Mouse (Mus musculus) embryonic facial prominence, embryonic 10.5 days (tissue): ENCODE data around the gene Cdx4. TPM values are rescaled to one million over a fixed set of nuclear protein-coding genes. Genes with fewer than 3 reads are reported as not detected.

Experiments used
- DNase-seq: peaks from one replicate; pipeline ENCODE4 v3.0.0-alpha.2; 2017; ENCODE audit warnings: low spot score
- H3K27ac ChIP-seq: fragments of 300-500 bp; sonication (generic); replicated peaks from 2 replicates; pipeline ENCODE4 v1.5.1; 2016; ENCODE audit warnings: mild to moderate bottlenecking
- H3K27me3 ChIP-seq: fragments of 300-500 bp; sonication (generic); replicated peaks from 2 replicates; pipeline ENCODE4 v1.6.1; 2016; ENCODE audit warnings: low read depth, mild to moderate bottlenecking; ENCODE audit not compliant: poor library complexity, severe bottlenecking
- H3K36me3 ChIP-seq: fragments of 300-500 bp; sonication (generic); replicated peaks from 2 replicates; pipeline ENCODE4 v1.6.1; 2016; ENCODE audit warnings: mild to moderate bottlenecking, moderate library complexity
- H3K4me1 ChIP-seq: fragments of 300-500 bp; sonication (generic); 2 replicates; pipeline ENCODE4 v1.6.1; 2016
- H3K4me3 ChIP-seq: fragments of 300-500 bp; sonication (generic); 2 replicates; pipeline ENCODE4 v1.5.1; 2016; ENCODE audit warnings: mild to moderate bottlenecking, moderate library complexity
- H3K9me3 ChIP-seq: fragments of 300-500 bp; sonication (generic); 2 replicates; pipeline ENCODE4 v1.6.1; 2016; ENCODE audit warnings: mild to moderate bottlenecking
- WGBS: fragments of 180-500 bp; shearing (Covaris S2); methylation state at CpG from one replicate; pipeline ENCODE4 v1.1.7; 2016; 5-methylcytosine and 5-hydroxymethylcytosine counted together
- polyA plus RNA-seq: library from polyadenylated mRNA; unstranded; fragments of >200 nt; fragmentation: Nextera tagmentation; extraction: Ambion mirVana; gene quantifications from 2 replicates; pipeline ENCODE4 v1.2.1, GENCODE M21; 2016

Gene Cdx4
- not detected in 2 replicates for polyA plus RNA-seq

DNA sequence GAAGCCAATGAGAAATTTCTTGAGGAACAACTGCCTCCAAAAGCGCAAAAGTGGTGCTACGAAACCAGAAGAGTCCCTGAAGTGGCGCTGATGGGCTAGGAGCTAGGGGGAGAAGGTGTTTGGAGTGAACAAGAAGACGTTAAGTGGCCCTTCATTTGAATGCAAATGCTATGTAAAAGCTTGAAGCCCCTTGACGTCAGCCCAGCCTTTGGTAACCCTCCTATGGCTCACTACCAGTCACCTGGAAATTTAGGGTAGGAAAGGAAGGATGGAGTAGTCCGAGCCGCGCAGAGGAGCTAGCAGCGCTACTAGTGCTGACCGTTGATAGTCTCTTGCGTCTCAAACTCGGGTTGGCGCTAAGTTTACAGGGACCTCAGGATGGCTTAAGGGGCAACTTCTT is at the start of gene Cdx4:
Gene Cdx4, plus strand, starts transcription at position 253 of the 400 bp plus-strand sequence.
- Histone ChIP-seq H3K27ac (no peak within 1 kb of the TSS), H3K36me3 (no peaks in the 10 kb centered on the region), H3K4me1 (no peaks in the 10 kb centered on the region), H3K4me3 (peak within 1 kb of the TSS; percentile 34), H3K9me3 (no peaks in the 10 kb centered on the region), H3K27me3 (peaks cover 97% of the 10 kb centered on the region)
- DNase-seq = peak; percentile 10
- WGBS = 22% methylated on average over 13 of the region's 13 CpGs

DNA sequence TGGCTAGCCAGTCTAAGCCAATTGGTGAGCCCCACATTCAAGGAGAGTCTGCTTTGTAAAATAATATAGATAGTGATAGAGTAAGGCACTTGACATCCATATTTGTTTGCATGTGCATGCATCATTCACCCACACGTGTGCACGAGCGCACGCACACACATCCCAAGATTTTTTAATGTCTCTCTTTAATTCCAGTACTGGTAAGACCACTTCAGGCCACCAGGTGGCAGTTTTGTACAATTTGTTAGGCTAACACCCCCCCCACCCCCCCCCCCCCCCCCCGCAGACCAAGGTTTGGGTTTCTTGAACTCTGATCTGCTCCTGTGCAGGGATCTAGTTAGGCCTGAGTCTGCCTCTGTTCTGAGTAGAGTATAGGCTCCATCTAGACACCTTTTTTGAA is 46.9 kb upstream of the Cdx4 start:
- H3K4me3 ChIP-seq = no peak overlapping the region
- H3K27me3 ChIP-seq = peaks cover 44% of the 10 kb centered on the region
- no peaks in the 10 kb centered on the region for H3K36me3 ChIP-seq
- H3K4me1 ChIP-seq = no peaks in the 10 kb centered on the region
- H3K9me3 ChIP-seq = no peaks in the 10 kb centered on the region
- WGBS = 74% methylated on average over 5 of the region's 5 CpGs
- H3K27ac ChIP-seq = no peak overlapping the region
- DNase-seq = no peak

DNA sequence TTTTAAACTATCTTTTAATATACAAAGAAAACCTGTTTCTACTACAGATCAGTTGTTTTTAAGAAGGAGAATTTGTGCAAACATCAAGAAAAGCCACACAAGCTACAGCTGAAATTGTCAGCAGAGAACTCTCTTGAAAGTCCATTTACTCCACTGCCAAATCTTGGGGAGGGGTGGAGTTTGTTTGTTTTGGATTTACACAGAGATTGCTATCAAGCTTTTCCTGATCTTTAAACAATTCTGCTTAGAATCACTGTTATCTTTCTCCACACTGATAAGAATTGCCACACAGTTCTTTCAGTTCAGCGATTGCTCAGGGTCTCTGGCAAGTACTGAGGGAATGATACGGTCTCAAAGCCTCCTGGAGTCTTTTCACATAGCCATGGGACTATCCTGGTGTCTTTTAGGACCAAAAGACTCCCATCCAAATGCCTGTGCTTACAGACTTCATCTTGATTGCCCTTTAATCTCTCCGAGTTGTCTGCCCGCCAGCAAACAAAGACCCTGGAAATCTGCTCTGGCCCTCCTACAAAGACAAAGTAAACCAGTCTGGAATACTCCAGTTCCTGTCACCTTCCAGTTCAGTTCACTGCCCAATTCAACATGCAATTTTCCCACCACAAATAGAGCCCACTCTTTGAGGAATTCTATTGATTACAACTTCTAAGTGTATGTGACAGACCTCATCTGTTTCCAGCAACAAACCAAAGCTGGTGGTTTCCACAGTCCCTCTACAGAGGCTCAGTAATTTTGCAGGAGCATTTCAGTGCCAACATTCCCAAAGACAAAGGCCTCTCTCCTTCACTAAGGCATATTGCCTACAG is 34.1 kb upstream of the Cdx4 start:
- Histone ChIP-seq H3K36me3 (no peaks in the 10 kb centered on the region), H3K27ac (no peak overlapping the region), H3K4me1 (0 out of 2 replicates have a peak, but pooled peaks cover 12% of the 10 kb centered on the region), H3K9me3 (no peaks in the 10 kb centered on the region), H3K27me3 (peaks cover 90% of the 10 kb centered on the region), H3K4me3 (no peak overlapping the region)
- 50% methylated on average over 4 of the region's 4 CpGs for WGBS
- no peak for DNase-seq

DNA sequence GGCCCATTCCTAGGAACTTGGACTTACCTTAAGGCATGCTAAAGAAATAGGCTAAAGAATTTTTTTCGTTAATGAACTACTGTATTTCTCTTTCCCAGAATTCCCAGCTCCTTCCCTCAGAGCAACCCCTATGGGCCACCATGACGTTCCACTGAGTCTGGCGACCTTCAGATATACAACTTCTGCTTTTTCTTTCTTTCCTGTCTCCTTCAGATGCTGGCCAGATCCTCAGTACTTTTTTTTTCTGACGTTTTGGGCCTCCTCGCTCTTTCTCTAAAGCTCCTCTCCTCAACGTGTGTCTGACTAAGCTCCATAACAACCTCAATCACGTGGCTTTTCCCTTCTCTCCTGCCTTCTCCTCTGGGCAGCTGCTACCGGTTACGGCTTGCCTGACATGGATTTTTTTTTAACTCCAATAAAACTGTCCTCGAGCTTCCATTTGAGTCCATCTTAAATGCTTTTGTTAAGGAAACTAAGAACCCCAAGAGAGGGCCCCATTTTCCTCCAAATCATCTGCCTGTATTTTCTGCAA is 33.3 kb upstream of the Cdx4 start:
- peaks cover 82% of the 10 kb centered on the region for H3K27me3 ChIP-seq
- DNase-seq = no peak
- no peaks in the 10 kb centered on the region for H3K36me3 ChIP-seq
- no peak overlapping the region for H3K4me3 ChIP-seq
- no peaks in the 10 kb centered on the region for H3K9me3 ChIP-seq
- H3K27ac ChIP-seq = no peak overlapping the region
- 0 out of 2 replicates have a peak, but pooled peaks cover 12% of the 10 kb centered on the region for H3K4me1 ChIP-seq
- 47% methylated on average over 10 of the region's 10 CpGs for WGBS

DNA sequence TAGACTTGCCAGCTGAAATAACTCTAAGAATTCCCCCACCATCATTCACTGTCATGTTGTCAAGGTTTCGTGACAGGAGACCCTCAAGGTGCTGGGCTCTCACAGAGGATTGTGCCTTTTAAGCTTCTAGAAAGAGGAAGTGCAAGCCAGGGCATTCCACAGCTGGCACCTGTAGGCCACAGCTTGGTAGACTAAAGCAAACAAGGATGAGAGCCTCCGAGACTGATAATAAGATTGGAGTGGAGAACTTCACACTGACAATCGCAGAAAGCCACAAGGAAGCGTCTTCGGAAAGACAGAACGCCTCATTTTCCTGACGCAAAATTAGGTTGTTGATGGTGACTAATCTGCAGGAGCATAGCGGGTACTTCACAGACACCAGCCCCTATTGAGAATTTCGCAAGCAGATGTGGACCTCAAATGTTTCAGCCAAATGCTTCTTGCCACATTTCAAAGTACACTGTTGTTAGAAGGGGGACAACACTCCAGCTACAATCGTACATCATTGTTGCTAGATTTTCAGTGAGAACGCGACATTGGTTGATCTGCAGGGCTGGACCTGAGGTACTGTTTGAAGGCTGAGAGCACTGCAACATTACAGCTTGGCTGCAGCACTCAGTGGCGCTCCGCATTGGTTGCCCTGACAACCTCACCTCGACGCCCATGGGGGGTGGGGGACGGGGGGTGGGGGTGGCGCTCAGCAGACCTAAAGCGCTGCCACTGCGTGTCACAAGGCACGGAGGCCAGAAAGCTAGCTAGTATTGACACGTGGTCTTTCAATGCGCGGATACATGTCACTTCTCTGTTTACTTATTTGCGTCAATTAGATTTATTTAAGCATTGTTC is 32.5 kb upstream of the Cdx4 start:
- WGBS = 31% methylated on average over 25 of the region's 25 CpGs
- Histone ChIP-seq H3K36me3 (no peaks in the 10 kb centered on the region), H3K27me3 (peaks cover 85% of the 10 kb centered on the region), H3K27ac (no peak overlapping the region), H3K4me1 (0 out of 2 replicates have a peak, but pooled peaks cover 12% of the 10 kb centered on the region), H3K9me3 (no peaks in the 10 kb centered on the region), H3K4me3 (peak overlapping the region; percentile 36)
- DNase-seq = peak; percentile 62

DNA sequence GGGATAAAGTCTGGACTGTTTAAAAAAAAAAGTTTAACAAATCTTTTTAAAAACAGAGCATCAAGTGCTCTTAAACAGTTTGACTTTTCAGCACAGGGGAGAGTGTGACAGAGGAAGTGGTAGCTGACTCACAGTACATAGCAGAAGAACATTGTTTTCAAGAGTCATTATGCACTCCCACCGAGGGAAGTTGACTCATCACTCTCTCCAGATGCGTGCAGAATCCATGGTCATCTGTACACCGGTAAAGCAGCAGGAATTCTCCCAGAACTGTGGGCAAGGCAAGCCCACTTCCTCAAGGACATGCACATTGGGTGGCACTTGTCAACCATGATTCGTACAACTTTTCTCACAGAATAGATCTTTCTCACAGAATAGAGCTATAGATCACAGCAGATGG is 22.3 kb upstream of the Cdx4 start:
- H3K27ac ChIP-seq = no peak overlapping the region
- H3K36me3 ChIP-seq = no peaks in the 10 kb centered on the region
- DNase-seq = no peak
- H3K4me1 ChIP-seq = no peaks in the 10 kb centered on the region
- H3K9me3 ChIP-seq = no peaks in the 10 kb centered on the region
- peaks cover 94% of the 10 kb centered on the region for H3K27me3 ChIP-seq
- WGBS = 77% methylated on average over 4 of the region's 4 CpGs
- no peak overlapping the region for H3K4me3 ChIP-seq

DNA sequence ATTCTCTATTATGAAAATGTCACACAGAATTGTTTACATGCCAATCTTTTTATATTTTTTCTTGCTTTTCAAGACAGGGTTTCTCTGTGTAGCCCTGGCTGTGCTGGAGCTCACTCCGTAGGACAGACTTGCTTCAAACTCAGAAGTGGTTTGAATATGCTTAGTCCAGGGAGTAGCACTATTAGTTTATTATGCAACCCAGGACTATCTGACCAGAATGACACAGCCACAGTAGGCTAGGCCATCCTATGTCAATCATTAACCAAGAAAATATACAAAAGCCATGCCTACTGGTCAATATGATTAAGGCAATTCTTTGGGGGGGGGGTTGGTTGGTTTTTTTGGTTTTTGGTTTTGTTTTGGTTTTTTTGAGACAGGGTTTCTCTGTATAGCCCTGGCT is 12.9 kb upstream of the Cdx4 start:
- WGBS = 93% methylated on average over 1 of the region's 1 CpGs
- Histone ChIP-seq H3K9me3 (no peaks in the 10 kb centered on the region), H3K27ac (no peak overlapping the region), H3K27me3 (peaks cover 94% of the 10 kb centered on the region), H3K4me3 (no peak overlapping the region), H3K36me3 (no peaks in the 10 kb centered on the region), H3K4me1 (no peaks in the 10 kb centered on the region)
- no peak for DNase-seq

DNA sequence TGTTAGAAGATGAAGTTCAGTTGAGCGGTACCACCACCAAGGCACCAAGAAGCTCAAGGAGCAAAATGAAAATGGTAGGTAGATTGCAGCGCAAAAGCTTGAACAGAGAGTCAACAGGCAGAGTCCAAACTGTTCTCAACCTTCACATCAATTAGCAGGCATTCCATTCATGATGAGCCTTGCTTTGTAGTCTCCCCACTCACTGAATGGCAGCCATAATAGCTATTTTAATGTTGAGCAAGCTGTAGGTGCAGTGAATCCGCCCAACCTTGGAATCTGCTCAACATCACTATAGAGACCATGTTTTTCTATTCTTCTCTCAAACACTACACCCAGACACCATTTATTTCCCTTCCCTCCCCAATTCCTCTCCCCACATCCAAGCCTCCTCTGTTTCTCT is 9.5 kb upstream of the Cdx4 start:
- peaks cover 92% of the 10 kb centered on the region for H3K27me3 ChIP-seq
- no peaks in the 10 kb centered on the region for H3K36me3 ChIP-seq
- DNase-seq = no peak
- WGBS = 87% methylated on average over 3 of the region's 3 CpGs
- no peaks in the 10 kb centered on the region for H3K9me3 ChIP-seq
- H3K27ac ChIP-seq = no peak overlapping the region
- H3K4me1 ChIP-seq = no peaks in the 10 kb centered on the region
- no peak overlapping the region for H3K4me3 ChIP-seq

DNA sequence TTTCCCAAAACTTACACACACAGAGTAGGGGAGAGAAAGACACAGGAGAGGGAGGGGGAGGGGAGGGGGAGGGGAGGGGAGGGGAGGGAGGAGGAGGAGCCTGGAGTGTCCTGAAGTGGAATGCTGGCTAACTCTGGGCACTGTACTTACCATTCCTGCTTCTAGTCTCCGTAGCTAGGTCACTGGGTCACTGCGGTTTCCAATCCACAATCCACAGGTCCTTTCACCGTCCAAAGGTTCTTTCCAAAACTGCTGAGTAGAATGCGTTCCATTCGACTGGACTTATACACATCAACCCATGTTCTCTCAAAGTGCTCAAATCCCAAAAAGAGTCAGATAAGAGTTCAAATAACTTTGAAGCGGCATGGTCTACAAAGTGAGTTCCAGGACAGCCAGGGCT is 7.1 kb upstream of the Cdx4 start:
- DNase-seq = no peak
- Histone ChIP-seq H3K27ac (no peak overlapping the region), H3K4me3 (no peak overlapping the region), H3K4me1 (no peaks in the 10 kb centered on the region), H3K36me3 (no peaks in the 10 kb centered on the region), H3K9me3 (no peaks in the 10 kb centered on the region), H3K27me3 (peaks cover 92% of the 10 kb centered on the region)
- WGBS = 88% methylated on average over 6 of the region's 6 CpGs

DNA sequence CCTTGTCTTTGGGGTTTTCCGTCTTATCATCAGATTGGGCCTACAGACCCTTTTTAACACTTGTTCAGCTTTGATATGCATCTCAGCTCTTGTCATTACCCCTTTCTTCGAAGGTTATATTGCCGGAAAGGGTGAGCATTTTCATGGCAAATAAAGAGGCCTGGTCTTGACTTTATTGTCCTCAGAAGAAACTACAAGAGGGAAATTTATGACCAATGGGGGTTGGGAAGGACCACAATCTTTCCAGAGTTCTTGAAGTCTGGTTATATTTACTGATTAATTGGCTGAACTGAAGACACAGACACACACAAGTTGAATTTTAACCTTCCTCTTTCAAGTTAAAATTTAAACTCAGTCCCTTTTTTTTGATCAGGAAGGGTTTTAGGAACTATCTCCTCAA is 4.7 kb downstream of the Cdx4 start:
- Histone ChIP-seq H3K9me3 (no peaks in the 10 kb centered on the region), H3K4me3 (no peak overlapping the region), H3K27ac (no peak overlapping the region), H3K27me3 (peaks cover 100% of the 10 kb centered on the region), H3K4me1 (no peaks in the 10 kb centered on the region), H3K36me3 (no peaks in the 10 kb centered on the region)
- 84% methylated on average over 3 of the region's 3 CpGs for WGBS
- DNase-seq = no peak

DNA sequence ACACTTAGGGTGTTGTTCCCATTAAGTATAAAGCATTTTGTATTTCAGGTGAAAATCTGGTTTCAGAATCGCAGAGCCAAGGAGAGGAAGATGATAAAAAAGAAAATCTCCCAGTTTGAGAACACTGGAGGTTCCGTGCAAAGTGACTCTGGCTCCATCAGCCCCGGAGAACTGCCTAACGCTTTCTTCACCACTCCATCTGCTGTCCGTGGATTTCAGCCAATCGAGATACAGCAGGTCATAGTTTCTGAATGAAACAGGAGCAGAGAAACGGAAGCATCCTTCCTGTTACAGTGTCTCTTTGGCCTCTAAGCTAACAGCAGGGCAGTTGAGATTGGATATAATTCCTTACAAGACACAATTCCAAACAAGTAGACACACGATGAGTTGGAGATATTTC is 8.2 kb downstream of the Cdx4 start:
- Histone ChIP-seq H3K27me3 (peaks cover 97% of the 10 kb centered on the region), H3K27ac (no peak overlapping the region), H3K36me3 (no peaks in the 10 kb centered on the region), H3K4me1 (no peaks in the 10 kb centered on the region), H3K4me3 (no peak overlapping the region), H3K9me3 (no peaks in the 10 kb centered on the region)
- DNase-seq = no peak
- WGBS = 64% methylated on average over 8 of the region's 8 CpGs

DNA sequence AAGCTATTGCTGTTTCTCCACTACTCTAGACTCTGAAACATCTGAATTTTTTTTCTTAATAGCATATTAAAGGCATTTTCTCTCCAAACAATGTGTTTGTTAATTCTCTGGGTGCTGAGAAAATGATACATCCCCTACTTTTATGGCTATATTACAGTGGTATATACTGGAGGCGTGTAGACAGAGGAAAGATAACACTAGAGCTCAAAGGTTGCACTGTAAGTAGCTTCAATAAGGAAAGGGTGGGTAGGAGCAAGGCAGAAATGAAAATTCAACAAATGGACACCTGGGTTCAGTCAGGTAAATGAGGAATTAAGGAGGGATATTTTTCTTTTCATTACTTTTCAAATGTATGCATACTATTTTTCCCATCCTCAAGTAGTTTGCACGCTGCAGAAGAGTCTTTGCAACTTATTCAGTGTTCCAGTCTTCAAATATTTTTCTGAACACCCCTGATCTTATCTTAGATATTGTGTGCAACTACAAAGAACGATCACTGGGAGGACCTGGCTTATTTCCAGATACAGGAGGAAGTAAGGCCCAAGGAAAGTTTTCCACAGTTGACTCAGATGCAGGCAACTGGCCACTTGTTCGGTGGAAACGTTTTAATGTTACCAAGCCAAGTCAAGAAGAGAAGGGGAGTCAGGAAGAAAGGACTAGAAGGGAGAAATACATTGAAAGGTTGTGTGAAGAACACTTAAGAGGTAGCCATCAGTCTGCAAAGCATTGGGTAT is 10.1 kb downstream of the Cdx4 start:
- H3K4me1 ChIP-seq = no peaks in the 10 kb centered on the region
- H3K27ac ChIP-seq = no peak overlapping the region
- no peaks in the 10 kb centered on the region for H3K9me3 ChIP-seq
- no peak overlapping the region for H3K4me3 ChIP-seq
- WGBS = 80% methylated on average over 5 of the region's 5 CpGs
- DNase-seq = no peak
- peaks cover 91% of the 10 kb centered on the region for H3K27me3 ChIP-seq
- H3K36me3 ChIP-seq = no peaks in the 10 kb centered on the region
